Mouse (Mus musculus) kidney, postnatal 0 days (tissue): Measurements from ENCODE around the gene Acadsb. TPM values are rescaled to one million over a fixed set of nuclear protein-coding genes. Genes with fewer than 3 reads are reported as not detected.

Experiments
- ATAC-seq: fragments of 200-750 bp; cut with Nextera tagmentation; replicated peaks from 2 replicates; pipeline ENCODE4 v1.8.0; 2017; ENCODE audit warnings: low read depth, moderate number of reproducible peaks, moderate TSS enrichment, moderate library complexity; ENCODE audit not compliant: low FRiP score
- DNase-seq: peaks from one replicate; pipeline ENCODE4 v3.0.0-alpha.2; 2016; ENCODE audit warnings: low spot score
- H3K27ac ChIP-seq: fragments of 300-500 bp; sonication (generic); 2 replicates; pipeline ENCODE4 v1.5.1; 2014; ENCODE audit warnings: mild to moderate bottlenecking
- H3K27me3 ChIP-seq: fragments of 300-500 bp; sonication (generic); 2 replicates; pipeline ENCODE4 v1.6.1; 2014; ENCODE audit warnings: low read length, mixed read lengths; ENCODE audit not compliant: insufficient read depth
- H3K36me3 ChIP-seq: fragments of 300-500 bp; sonication (generic); 2 replicates; pipeline ENCODE4 v1.6.1; 2014; ENCODE audit warnings: low read length, mixed read lengths; ENCODE audit not compliant: insufficient read depth
- H3K4me1 ChIP-seq: fragments of 300-500 bp; sonication (generic); replicated peaks from 2 replicates; pipeline ENCODE4 v1.6.1; 2014; ENCODE audit warnings: antibody characterized with exemption, low read length, mixed read lengths; ENCODE audit not compliant: insufficient read depth
- H3K4me2 ChIP-seq: fragments of 300-500 bp; sonication (generic); 2 replicates; pipeline ENCODE4 v1.6.1; 2014; ENCODE audit warnings: mild to moderate bottlenecking, low read length, moderate library complexity, mixed read lengths
- H3K4me3 ChIP-seq: fragments of 300-500 bp; sonication (generic); replicated peaks from 2 replicates; pipeline ENCODE4 v1.5.1; 2014; ENCODE audit warnings: low read depth, low read length
- H3K9ac ChIP-seq: fragments of 300-500 bp; sonication (generic); 2 replicates; pipeline ENCODE4 v1.6.1; 2014; ENCODE audit warnings: low read depth, low read length
- H3K9me3 ChIP-seq: fragments of 300-500 bp; sonication (generic); replicated peaks from 2 replicates; pipeline ENCODE4 v1.6.1; 2016; ENCODE audit warnings: low read length, inconsistent platforms, mixed read lengths
- CTCF ChIP-seq: IDR thresholded peaks from 2 replicates; pipeline ENCODE4 v1.5.1; 2016; ENCODE audit warnings: antibody characterized with exemption, low read depth, mild to moderate bottlenecking, moderate library complexity
- WGBS: fragments of 180-500 bp; shearing (Covaris S2); extraction: QIAGEN DNeasy Blood & Tissue Kit; methylation state at CpG from one replicate; pipeline ENCODE4 v1.1.7; 2014; 5-methylcytosine and 5-hydroxymethylcytosine counted together
- polyA plus RNA-seq: library from polyadenylated mRNA; unstranded; fragments of >200 nt; fragmentation: Nextera tagmentation; extraction: Ambion mirVana; gene quantifications from 2 replicates; pipeline ENCODE4 v1.2.1, GENCODE M21; 2015

Acadsb gene
- polyA plus RNA-seq, 1 experiment from 2014 or later = 101 TPM

DNA sequence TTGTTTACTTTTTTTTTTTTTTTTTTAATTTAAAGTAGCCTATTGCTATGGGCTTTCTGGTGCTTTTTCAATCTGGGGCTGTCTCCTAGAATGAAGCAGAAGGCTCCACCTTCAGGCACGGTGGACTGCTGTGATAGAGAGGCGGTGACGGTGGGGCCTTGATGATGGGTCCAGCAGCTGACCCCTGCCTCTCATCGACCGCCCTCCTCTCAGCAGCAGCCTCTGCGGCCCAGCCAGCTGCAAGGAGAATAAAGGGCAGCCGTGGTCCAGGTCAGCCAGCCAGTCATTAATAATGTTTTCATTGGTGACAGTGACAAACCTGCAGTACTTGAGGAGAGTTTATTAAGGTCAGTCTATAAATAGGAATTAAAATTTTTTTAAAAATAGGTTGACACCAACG lies 66.7 kb downstream of the Acadsb start:
- Histone ChIP-seq H3K4me2 (no peak overlapping the region), H3K9ac (no peak overlapping the region), H3K27ac (no peak overlapping the region), H3K4me1 (no peaks in the 10 kb centered on the region), H3K4me3 (no peak overlapping the region), H3K36me3 (no peaks in the 10 kb centered on the region), H3K9me3 (no peaks in the 10 kb centered on the region), H3K27me3 (no peaks in the 10 kb centered on the region)
- ATAC-seq = no peak
- no peak for DNase-seq
- TF ChIP-seq CTCF = no peak
- WGBS = 12% methylated on average over 8 of the region's 8 CpGs

DNA sequence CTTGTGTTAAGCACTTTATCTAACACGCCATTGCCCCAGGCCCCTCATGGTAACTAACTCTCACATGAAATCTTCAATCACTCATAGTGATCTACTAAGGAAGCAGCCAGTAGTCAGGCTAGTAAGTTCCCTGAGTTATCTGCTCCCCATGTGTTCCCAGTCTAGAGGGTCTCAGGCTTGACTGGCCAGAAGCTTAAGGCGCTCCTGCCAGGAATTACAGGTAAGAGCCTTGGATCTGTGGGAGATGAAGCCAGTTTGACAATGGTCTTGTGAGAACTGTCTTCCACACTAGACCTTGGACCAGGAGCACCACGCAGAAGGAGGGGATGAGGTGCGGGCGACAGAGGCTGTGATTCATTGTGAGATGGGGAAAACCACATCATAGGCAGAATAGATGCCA lies 68.0 kb downstream of the Acadsb start:
- Histone ChIP-seq H3K9ac (no peak overlapping the region), H3K27me3 (no peaks in the 10 kb centered on the region), H3K4me2 (no peak overlapping the region), H3K36me3 (no peaks in the 10 kb centered on the region), H3K9me3 (no peaks in the 10 kb centered on the region), H3K4me3 (no peak overlapping the region), H3K27ac (no peak overlapping the region), H3K4me1 (no peaks in the 10 kb centered on the region)
- ATAC-seq = no peak
- no peak for DNase-seq
- WGBS = 98% methylated on average over 5 of the region's 5 CpGs
- TF ChIP-seq CTCF = no peak

Other genes starting within 250 kb of the Acadsb start
- gene 5430419D17Rik, start 236.2 kb upstream of the Acadsb start, polyA plus RNA-seq = not detected in 2 replicates
- not detected in 2 replicates for gene Cuzd1, start 88.3 kb upstream of the Acadsb start, polyA plus RNA-seq
- not detected in 2 replicates for gene Fam24b, start 81.1 kb upstream of the Acadsb start, polyA plus RNA-seq
- not detected in 2 replicates for gene Fam24a, start 76.7 kb upstream of the Acadsb start, polyA plus RNA-seq
- 15.0 and 16.9 TPM in 2 replicates for gene 2310057M21Rik, start 47.8 kb upstream of the Acadsb start, polyA plus RNA-seq
- 64.2 and 64.6 TPM in 2 replicates for gene Pstk, start 39.5 kb upstream of the Acadsb start, polyA plus RNA-seq
- 11.9 and 13.8 TPM in 2 replicates for gene Ikzf5, start 80 bp upstream of the Acadsb start, polyA plus RNA-seq
- gene Hmx3, start 132.3 kb downstream of the Acadsb start, polyA plus RNA-seq = 0.22 TPM in 1 of 2 replicates, not detected in the other
- gene Hmx2, start 138.2 kb downstream of the Acadsb start, polyA plus RNA-seq = 4.8 and 6.1 TPM in 2 replicates
- gene Bub3, start 149.6 kb downstream of the Acadsb start, polyA plus RNA-seq = 136 and 142 TPM in 2 replicates